Mouse (Mus musculus) adrenal gland, adult 18-20 months (tissue): ENCODE data around the gene Ap1s3. TPM values are rescaled to one million over a fixed set of nuclear protein-coding genes. Genes with fewer than 3 reads are reported as not detected.

Experiments used
- DNase-seq, 2 experiments: peaks; one replicate each; pipeline ENCODE4 v3.0.0; 2021 to 2022; ENCODE audit warnings: low spot score in 2 of 2
- total RNA-seq, 2 experiments: library from RNA; stranded (reverse); gene quantifications; 1 replicate in 1 of 2; 2 replicates in 1 of 2; pipeline ENCODE4 v1.2.3; 2021

Gene Ap1s3
- total RNA-seq, 2 experiments from 2014 or later, result 1.1 to 1.4 TPM

- no peak for DNase-seq
These were observed 73.2 kb downstream of the Ap1s3 start for GRCm38 (mm10) chr1:79598385-79599178.

GRCm38 (mm10) chr1:79592721-79593277, 79.0 kb downstream of the Ap1s3 start:
- no peak for DNase-seq

- DNase-seq, result no peak
These were observed 80.7 kb downstream of the Ap1s3 start for GRCm38 (mm10) chr1:79591091-79591490.

- no peak for DNase-seq
These were observed 81.6 kb downstream of the Ap1s3 start for GRCm38 (mm10) chr1:79589971-79590763.

GRCm38 (mm10) chr1:79589424-79589823, 82.3 kb downstream of the Ap1s3 start:
- no peak for DNase-seq

GRCm38 (mm10) chr1:79581136-79581679, 90.6 kb downstream of the Ap1s3 start:
- DNase-seq, result peak; percentile 33 to 46

- DNase-seq, result no peak
These were observed 94.4 kb downstream of the Ap1s3 start for GRCm38 (mm10) chr1:79577357-79577756.

- DNase-seq, result no peak
These were observed 99.9 kb downstream of the Ap1s3 start for GRCm38 (mm10) chr1:79571912-79572311.

GRCm38 (mm10) chr1:79571126-79571525, 100.6 kb downstream of the Ap1s3 start:
- DNase-seq, result no peak

GRCm38 (mm10) chr1:79561186-79561585, 110.6 kb downstream of the Ap1s3 start:
- DNase-seq, result no peak

Other genes starting within 250 kb of the Ap1s3 start
- 100 to 1,000 TPM; 843 to 933 TPM for gene Scg2, start 231.9 kb downstream of the Ap1s3 start, total RNA-seq
- gene Mrpl44, start 104.0 kb upstream of the Ap1s3 start, total RNA-seq, result 10 to 100 TPM; 43.3 to 54.9 TPM
- 10 to 100 TPM; 40.4 to 44.0 TPM for gene Wdfy1, start 104.2 kb upstream of the Ap1s3 start, total RNA-seq
- gene Serpine2, start 189.2 kb upstream of the Ap1s3 start, total RNA-seq, result 10 to 100 TPM; 11.9 to 22.9 TPM